Comparison of ENCODE assay signal across 11 mouse cellular contexts in genomic region chr3:10092499-10092898, GRCm38 (mm10). TPM values are rescaled to one million over a fixed set of nuclear protein-coding genes. Genes with fewer than 3 reads are reported as not detected.
DNase-seq lines count a peak whose midpoint lies in the region; ATAC-seq and TF ChIP-seq lines count a peak whose summit lies in the region.
"Had no signal": no experiment of that assay in that cellular context is flagged by ENCODE, and none has a peak within 500 bp of the region (broad histone marks: within the 10 kb centered on the region; RNA-seq: fewer than 3 reads in every experiment).

No protein-coding gene starts in this region.

- no peaks in the 10 kb centered on the region; the same call in 1 of the 2 replicates for H3K27me3 ChIP-seq in lung, embryonic 15.5 days
- no peaks in the 10 kb centered on the region for H3K27me3 ChIP-seq in kidney, adult 2 months (replicated peaks; ENCODE audit: control insufficient read depth, insufficient read depth, low read length)
- H3K27me3 ChIP-seq in stomach, embryonic 14.5 days (ENCODE audit: control insufficient read depth, insufficient read depth, low read length) = no peaks in the 10 kb centered on the region
- H3K27me3 ChIP-seq: limb, embryonic 15.5 days had no signal

- peak; percentile 57; the same call in 1 of the 2 replicates for ATAC-seq in lung, embryonic 15.5 days (ENCODE audit: borderline replicate concordance, extremely low read depth, low FRiP score, low TSS enrichment)
- ATAC-seq in stomach, embryonic 14.5 days (ENCODE audit: insufficient number of reproducible peaks, insufficient read depth, low FRiP score, low read depth) = peak; percentile 71; the same call in 1 of the 2 replicates

- WGBS in lung, embryonic 15.5 days = 3% methylated on average over 7 of the region's 7 CpGs
- WGBS in kidney, adult 2 months = 42% methylated on average over 7 of the region's 7 CpGs
- WGBS in stomach, embryonic 14.5 days = 3% methylated on average over 7 of the region's 7 CpGs

- H3K4me1 ChIP-seq in lung, embryonic 15.5 days = peaks cover 7% of the 10 kb centered on the region; the same call in 1 of the 2 replicates
- 0 out of 2 replicates have a peak, but pooled peaks cover 3% of the 10 kb centered on the region for H3K4me1 ChIP-seq in kidney, adult 2 months (ENCODE audit: control insufficient read depth, insufficient read depth, low read length)
- H3K4me1 ChIP-seq in stomach, embryonic 14.5 days (ENCODE audit: control insufficient read depth, insufficient read depth, low read length) = 0 out of 2 replicates have a peak, but pooled peaks cover 3% of the 10 kb centered on the region
- H3K4me1 ChIP-seq: limb, embryonic 15.5 days had no signal

- no peak overlapping the region for H3K4me2 ChIP-seq in lung, embryonic 15.5 days
- H3K4me2 ChIP-seq in stomach, embryonic 14.5 days (replicated peaks; ENCODE audit: low read depth, low read length) = peak overlapping the region; percentile 22; the same call in 1 of the 2 replicates
- H3K4me2 ChIP-seq: limb, embryonic 15.5 days had no signal

- TF ChIP-seq POLR2A in kidney, adult 2 months (IDR thresholded peaks at IDR 0.05; ENCODE audit: low read depth, low read length) = no peak

- no peak for TF ChIP-seq CTCF in kidney, adult 2 months (conservative IDR thresholded peaks at IDR 0.05; ENCODE audit: insufficient read depth, insufficient read length, low read depth, low read length)

- H3K36me3 ChIP-seq in lung, embryonic 15.5 days = no peaks in the 10 kb centered on the region
- H3K36me3 ChIP-seq in kidney, adult 2 months (ENCODE audit: control insufficient read depth, insufficient read depth, low read length) = no peaks in the 10 kb centered on the region
- H3K36me3 ChIP-seq in stomach, embryonic 14.5 days (ENCODE audit: control insufficient read depth, insufficient read depth, low read length) = no peaks in the 10 kb centered on the region
- H3K36me3 ChIP-seq: limb, embryonic 15.5 days had no signal

- no peak overlapping the region for H3K9ac ChIP-seq in lung, embryonic 15.5 days
- no peak overlapping the region for H3K9ac ChIP-seq in stomach, embryonic 14.5 days (replicated peaks; ENCODE audit: low read depth, low read length)
- H3K9ac ChIP-seq: limb, embryonic 15.5 days had no signal

- H3K9me3 ChIP-seq in lung, embryonic 15.5 days = no peaks in the 10 kb centered on the region
- H3K9me3 ChIP-seq in stomach, embryonic 14.5 days (ENCODE audit: control insufficient read depth, low read depth, low read length) = no peaks in the 10 kb centered on the region
- H3K9me3 ChIP-seq: limb, embryonic 15.5 days had no signal

- no peak overlapping the region for H3K4me3 ChIP-seq in lung, embryonic 15.5 days
- H3K4me3 ChIP-seq in kidney, adult 2 months (ENCODE audit: insufficient read depth, low read depth, low read length) = no peak overlapping the region
- H3K4me3 ChIP-seq in stomach, embryonic 14.5 days (ENCODE audit: low read depth, low read length) = no peak overlapping the region
- H3K4me3 ChIP-seq: limb, embryonic 15.5 days; myocyte had no signal

- peak; percentile 30 for DNase-seq in adrenal gland, adult 2 months
- no peak for DNase-seq in adrenal gland, postnatal 25 days
- DNase-seq in lung, postnatal 36 days = no peak
- peak; percentile 72 for DNase-seq in kidney, adult 2 months
- no peak for DNase-seq in urinary bladder, postnatal 25 days (ENCODE audit: low spot score)
- DNase-seq in gastrocnemius, adult 8-10 months (ENCODE audit: low spot score in 2 of 2) = no peak
- DNase-seq: gastrocnemius, postnatal 14 days had no signal

- H3K27ac ChIP-seq in lung, embryonic 15.5 days = peak overlapping the region; percentile 7; the same call in 1 of the 2 replicates
- H3K27ac ChIP-seq in kidney, adult 2 months (ENCODE audit: insufficient read depth, low read depth, low read length) = peak overlapping the region; percentile 76
- no peak overlapping the region; the same call in 1 of the 2 replicates for H3K27ac ChIP-seq in stomach, embryonic 14.5 days (ENCODE audit: low read length)
- H3K27ac ChIP-seq: limb, embryonic 15.5 days had no signal

RNA-seq across cellular contexts. Expression of gene Gm9833, which starts 4.6 kb away (rescaled TPM):
- 1 to 10 TPM; 1.7 to 5.1 TPM for total RNA-seq in adrenal gland, adult 2 months (2021)
- not detected in 2 replicates for polyA plus RNA-seq in adrenal gland, adult 2 months (2012; rRNA removed)
- 3.3 and 4.0 TPM in 2 replicates for total RNA-seq in adrenal gland, postnatal 25 days (2021)
- polyA plus RNA-seq in lung, embryonic 15.5 days (2015; fragmentation: Nextera tagmentation; extraction: Ambion mirVana) = 3.4 TPM in 2 replicates
- 0.16 TPM in 1 of 2 replicates, not detected in the other for polyA plus RNA-seq in kidney, adult 2 months (2012; rRNA removed)
- polyA plus RNA-seq in stomach, embryonic 14.5 days (2014; fragmentation: Nextera tagmentation; extraction: Ambion mirVana) = 3.5 TPM in 2 replicates
- under 1 TPM in 2 of 4 experiments, not detected in 2; 0.18 to 0.22 TPM for total RNA-seq in gastrocnemius, adult 8-10 months (2022)

Comparison
In these comparisons a context has a peak if more than half of its experiments do, and no peak if none do; other contexts are left out.
1. DNase-seq: peak in adrenal gland, adult 2 months (single experiment) and kidney, adult 2 months (single experiment); none in adrenal gland, postnatal 25 days (single experiment), lung, postnatal 36 days (single experiment), urinary bladder, postnatal 25 days (single experiment) and gastrocnemius, adult 8-10 months (0 of 2).